Mouse (Mus musculus) retina, embryonic 14.5 days (tissue): ENCODE results near the gene Hspa5.
"Not testable (repeated sequence)": the region's sequence is repeated elsewhere in the genome, so short reads cannot be mapped to it uniquely, and the experiment has no call there.

Experiments used
- DNase-seq: peaks from one replicate; pipeline ENCODE4 v3.0.0-alpha.2; 2015; ENCODE audit warnings: low spot score

Hspa5 gene

GRCm38 (mm10) chr2:34809568-34809967 lies 37.8 kb downstream of the Hspa5 start:
- DNase-seq: no peak

DNA sequence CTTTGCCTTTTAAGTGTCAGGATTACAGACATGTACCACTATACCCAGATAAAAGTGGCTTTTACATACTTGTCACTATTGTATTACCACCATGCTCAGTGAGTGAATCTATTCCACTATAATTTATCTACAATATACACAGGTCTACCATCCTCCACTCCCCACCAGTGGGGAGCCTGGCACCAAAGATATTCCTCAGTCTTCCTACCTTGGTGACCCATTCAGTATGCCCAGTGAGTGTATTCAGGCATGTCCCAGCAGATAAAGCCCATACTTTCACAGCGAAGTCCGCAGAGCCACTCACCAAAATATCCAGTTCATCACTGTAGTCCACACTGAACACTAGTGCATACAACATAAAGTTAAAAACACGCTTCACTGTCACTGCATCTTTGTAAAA lies 39.0 kb downstream of the Hspa5 start:
- no peak for DNase-seq

- no peak for DNase-seq
These were observed 40.9 kb downstream of the Hspa5 start for GRCm38 (mm10) chr2:34812706-34813105.

DNA sequence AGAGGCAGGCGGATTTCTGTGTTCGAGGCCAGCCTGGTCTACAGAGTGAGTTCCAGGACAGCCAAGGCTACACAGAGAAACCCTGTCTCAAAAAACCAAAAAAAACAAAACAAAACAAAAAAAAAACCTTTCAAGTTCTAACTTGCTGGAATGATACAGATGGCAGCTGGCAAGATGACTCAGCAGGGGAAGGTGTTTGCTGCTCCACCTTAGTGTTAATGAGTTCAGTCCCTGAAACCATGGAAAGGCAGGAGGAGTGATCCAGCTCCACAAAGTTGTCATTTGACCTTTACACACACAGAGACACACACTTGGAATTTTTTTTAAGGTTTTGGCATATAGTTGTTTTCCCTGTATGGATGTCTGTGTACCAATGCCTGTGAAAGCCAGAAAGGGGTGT lies 44.1 kb downstream of the Hspa5 start:
- not testable (repeated sequence) for DNase-seq

DNA sequence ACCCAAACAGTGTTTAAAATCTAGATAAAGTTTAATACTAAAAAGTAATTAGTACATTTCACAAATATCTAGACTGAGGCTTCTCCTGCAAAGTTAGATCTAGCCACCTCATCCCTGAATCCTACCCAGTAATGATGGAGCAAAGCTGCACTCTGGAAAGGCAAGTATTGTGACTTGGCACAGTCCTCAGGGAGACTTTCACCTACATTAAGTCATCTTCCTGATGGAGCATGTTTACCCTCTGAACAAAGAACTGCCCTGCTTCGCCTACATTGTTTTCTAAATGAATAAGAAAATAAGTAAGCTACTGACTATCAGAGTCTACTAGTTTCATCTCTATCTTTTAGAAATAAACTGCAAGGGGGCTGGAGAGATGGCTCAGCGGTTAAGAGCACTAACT lies 46.7 kb downstream of the Hspa5 start:
- DNase-seq: no peak

DNA sequence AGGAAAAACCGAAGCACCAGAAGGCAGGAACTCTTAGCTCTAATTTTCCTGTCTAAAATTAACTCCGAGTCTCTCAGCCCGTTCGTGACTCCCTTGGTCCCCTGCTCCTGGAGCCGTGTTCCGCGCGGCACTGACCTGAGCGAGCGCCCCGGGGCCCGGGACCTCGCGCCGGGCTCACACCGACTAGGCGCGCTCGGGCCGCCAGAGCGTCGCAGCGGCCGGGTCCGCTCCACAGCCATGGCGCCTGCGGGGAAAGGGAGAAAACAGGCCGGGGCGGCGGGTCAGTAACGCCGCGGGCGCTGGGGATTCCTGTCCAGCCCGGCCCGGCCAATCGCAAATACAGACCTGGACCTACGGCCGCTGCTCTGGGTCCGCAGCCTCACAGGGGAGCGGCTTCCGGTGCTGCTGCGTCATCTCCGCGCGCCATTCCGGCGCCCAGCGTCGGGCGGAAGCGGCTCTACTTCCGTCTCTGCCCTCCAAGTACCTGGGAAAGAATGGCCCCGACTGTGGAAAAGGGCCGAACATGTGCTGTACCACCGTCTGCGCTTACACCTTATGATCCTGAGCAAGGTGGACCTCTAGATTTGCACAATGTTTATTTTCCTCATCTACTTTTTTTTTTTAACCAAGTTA lies 54.2 kb downstream of the Hspa5 start, which contains the start of gene Fbxw2:
Gene Fbxw2, minus strand, starts transcription at position 485 of the 633 bp plus-strand sequence.
- peak; percentile 95 for DNase-seq

DNA sequence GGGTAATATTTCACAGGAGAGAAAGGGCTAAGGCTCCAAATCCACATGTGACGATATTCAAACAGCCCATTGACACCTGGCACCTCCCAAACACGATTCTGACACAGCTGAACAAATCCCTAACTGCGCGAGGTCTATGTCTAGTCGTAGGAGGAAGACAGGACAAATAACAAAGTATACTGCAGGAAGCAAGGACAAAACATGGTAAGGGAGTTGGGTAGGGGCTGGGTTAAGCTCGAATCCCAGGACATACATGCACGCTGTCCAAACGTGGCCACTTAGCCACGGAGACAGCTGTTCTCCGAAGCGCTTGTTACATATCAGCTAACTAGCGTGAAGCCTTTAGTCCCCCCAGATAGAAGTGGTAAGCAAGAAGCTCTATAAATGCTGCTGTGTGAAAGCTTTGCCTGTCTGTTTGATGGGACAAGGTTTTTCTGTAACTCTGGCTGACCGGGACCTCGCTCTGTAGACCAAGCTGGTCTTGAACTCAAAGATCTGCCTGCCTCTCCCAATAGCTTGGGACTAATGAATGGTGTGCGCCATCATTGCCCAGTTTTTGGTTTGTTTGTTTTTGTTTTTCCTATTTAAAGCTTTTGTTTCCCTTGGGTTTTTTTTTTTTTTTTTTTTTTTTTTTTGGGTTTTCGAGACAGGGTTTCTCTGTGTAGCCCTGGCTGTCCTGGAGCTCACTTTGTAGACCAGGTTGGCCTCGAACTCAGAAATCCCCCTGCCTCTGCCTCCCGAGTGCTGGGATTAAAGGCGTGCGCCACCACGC lies 54.9 kb downstream of the Hspa5 start:
- no peak for DNase-seq
